Mouse (Mus musculus) liver, embryonic 14.5 days (tissue): ENCODE data around the gene Mc1r.

Experiments used
- CTCF ChIP-seq: IDR thresholded peaks from 2 replicates; pipeline ENCODE4 v1.5.1; 2016; ENCODE audit warnings: antibody characterized with exemption, low read depth, control low read depth
- EP300 ChIP-seq: IDR thresholded peaks from 2 replicates; pipeline ENCODE4 v1.6.1; 2016; ENCODE audit warnings: antibody characterized with exemption, low read depth

DNA sequence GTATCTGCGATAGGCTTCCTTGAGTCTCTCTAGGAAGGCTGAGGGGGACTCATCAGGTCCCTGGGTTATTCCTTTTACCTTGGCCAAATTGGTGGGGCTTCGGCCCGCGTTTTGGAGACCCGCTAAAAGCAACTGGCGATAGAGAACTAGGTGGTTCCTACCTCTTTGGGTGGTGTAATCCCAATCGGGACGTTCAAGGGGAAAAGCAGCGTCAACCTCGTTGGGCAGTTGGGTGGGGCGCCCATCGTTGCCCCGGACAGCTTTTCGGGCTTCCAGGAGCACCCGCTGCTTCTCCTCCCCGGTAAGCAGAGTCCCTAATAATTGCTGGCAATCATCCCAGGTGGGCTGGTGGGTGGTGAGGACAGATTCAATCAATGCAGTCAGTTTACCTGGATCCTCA lies 25.5 kb downstream of the Mc1r start:
- TF ChIP-seq CTCF (no peak), EP300 (no peak)
